Mouse (Mus musculus) forebrain, embryonic 15.5 days (tissue): ENCODE results near the gene Shisa4. TPM values are rescaled to one million over a fixed set of nuclear protein-coding genes. Genes with fewer than 3 reads are reported as not detected.
"Not testable (repeated sequence)": the region's sequence is repeated elsewhere in the genome, so short reads cannot be mapped to it uniquely, and the experiment has no call there.

Source experiments
- ATAC-seq: fragments of 200-750 bp; cut with Nextera tagmentation; replicated peaks from 2 replicates; pipeline ENCODE4 v1.8.0; 2017; ENCODE audit warnings: mild to moderate bottlenecking, moderate TSS enrichment, moderate library complexity
- H3K27ac ChIP-seq: fragments of 300-500 bp; sonication (generic); replicated peaks from 2 replicates; pipeline ENCODE4 v1.5.1; 2015; ENCODE audit warnings: mild to moderate bottlenecking, inconsistent platforms
- H3K27me3 ChIP-seq: fragments of 300-500 bp; sonication (generic); 2 replicates; pipeline ENCODE4 v1.6.1; 2015; ENCODE audit warnings: inconsistent platforms
- H3K36me3 ChIP-seq: fragments of 300-500 bp; sonication (generic); 2 replicates; pipeline ENCODE4 v1.6.1; 2015; ENCODE audit warnings: mild to moderate bottlenecking, inconsistent platforms
- H3K4me1 ChIP-seq: fragments of 300-500 bp; sonication (generic); 2 replicates; pipeline ENCODE4 v1.6.1; 2015; ENCODE audit warnings: inconsistent platforms
- H3K4me2 ChIP-seq: fragments of 300-500 bp; sonication (generic); replicated peaks from 2 replicates; pipeline ENCODE4 v1.6.1; 2015; ENCODE audit warnings: mild to moderate bottlenecking, inconsistent platforms
- H3K4me3 ChIP-seq: fragments of 300-500 bp; sonication (generic); 2 replicates; pipeline ENCODE4 v1.5.1; 2015; ENCODE audit warnings: mild to moderate bottlenecking, inconsistent platforms
- H3K9ac ChIP-seq: fragments of 300-500 bp; sonication (generic); replicated peaks from 2 replicates; pipeline ENCODE4 v1.6.1; 2015; ENCODE audit warnings: mild to moderate bottlenecking, inconsistent platforms
- H3K9me3 ChIP-seq: fragments of 300-500 bp; sonication (generic); 2 replicates; pipeline ENCODE4 v1.6.1; 2016; ENCODE audit warnings: inconsistent platforms
- WGBS: fragments of 180-500 bp; shearing (Covaris S2); methylation state at CpG from one replicate; pipeline ENCODE4 v1.1.7; 2015; ENCODE audit warnings: mixed read lengths; 5-methylcytosine and 5-hydroxymethylcytosine counted together
- polyA plus RNA-seq: library from polyadenylated mRNA; unstranded; fragments of >200 nt; fragmentation: Nextera tagmentation; extraction: Ambion mirVana; gene quantifications from 2 replicates; pipeline ENCODE4 v1.2.1, GENCODE M21; 2015

The Shisa4 gene
- 94.3 and 104 TPM in 2 replicates for polyA plus RNA-seq

GRCm38 (mm10) chr1:135374868-135375581, at the start of gene Shisa4:
Gene Shisa4, minus strand, starts transcription at chr1:135375237.
- Histone ChIP-seq H3K4me1 (peaks cover 33% of the 10 kb centered on the region), H3K9ac (peak within 1 kb of the TSS; percentile 79), H3K27ac (peak within 1 kb of the TSS; percentile 31), H3K27me3 (no peaks in the 10 kb centered on the region), H3K36me3 (no peaks in the 10 kb centered on the region), H3K4me3 (peak within 1 kb of the TSS; percentile 56), H3K9me3 (no peaks in the 10 kb centered on the region), H3K4me2 (peak within 1 kb of the TSS; percentile 67)
- WGBS, result 1% methylated on average over 36 of the region's 38 CpGs
- peak; percentile 90 for ATAC-seq

GRCm38 (mm10) chr1:135422772-135423171, 47.7 kb upstream of the Shisa4 start:
- no peaks in the 10 kb centered on the region for H3K9me3 ChIP-seq
- H3K4me1 ChIP-seq, result peaks cover 10% of the 10 kb centered on the region
- H3K36me3 ChIP-seq, result peaks cover 49% of the 10 kb centered on the region
- no peaks in the 10 kb centered on the region for H3K27me3 ChIP-seq
- no peak overlapping the region for H3K4me3 ChIP-seq
- H3K9ac ChIP-seq, result no peak overlapping the region
- no peak overlapping the region for H3K4me2 ChIP-seq
- 95% methylated on average over 6 of the region's 6 CpGs for WGBS
- no peak overlapping the region for H3K27ac ChIP-seq
- no peak for ATAC-seq

GRCm38 (mm10) chr1:135413996-135414395, 39.0 kb upstream of the Shisa4 start:
- Histone ChIP-seq H3K9ac (no peak overlapping the region), H3K4me3 (no peak overlapping the region), H3K4me1 (no peaks in the 10 kb centered on the region), H3K36me3 (peaks cover 90% of the 10 kb centered on the region), H3K27me3 (no peaks in the 10 kb centered on the region), H3K9me3 (no peaks in the 10 kb centered on the region), H3K4me2 (no peak overlapping the region), H3K27ac (no peak overlapping the region)
- ATAC-seq, result no peak

GRCm38 (mm10) chr1:135412130-135412529, 37.1 kb upstream of the Shisa4 start:
- 90% methylated on average over 4 of the region's 4 CpGs for WGBS
- Histone ChIP-seq H3K27me3 (no peaks in the 10 kb centered on the region), H3K4me1 (no peaks in the 10 kb centered on the region), H3K27ac (no peak overlapping the region), H3K9ac (no peak overlapping the region), H3K9me3 (no peaks in the 10 kb centered on the region), H3K36me3 (peaks cover 90% of the 10 kb centered on the region), H3K4me2 (no peak overlapping the region), H3K4me3 (no peak overlapping the region)
- no peak for ATAC-seq

- H3K27ac ChIP-seq, result no peak overlapping the region
- H3K9me3 ChIP-seq, result no peaks in the 10 kb centered on the region
- no peak overlapping the region for H3K9ac ChIP-seq
- no peak overlapping the region for H3K4me2 ChIP-seq
- no peaks in the 10 kb centered on the region for H3K4me1 ChIP-seq
- no peaks in the 10 kb centered on the region for H3K27me3 ChIP-seq
- H3K4me3 ChIP-seq, result no peak overlapping the region
- 71% methylated on average over 2 of the region's 2 CpGs for WGBS
- H3K36me3 ChIP-seq, result peaks cover 89% of the 10 kb centered on the region
- ATAC-seq, result no peak
Measured at GRCm38 (mm10) chr1:135410967-135411366, 35.9 kb upstream of the Shisa4 start.

- WGBS, result 97% methylated on average over 4 of the region's 4 CpGs
- no peaks in the 10 kb centered on the region for H3K27me3 ChIP-seq
- no peak overlapping the region for H3K4me2 ChIP-seq
- H3K27ac ChIP-seq, result no peak overlapping the region
- no peaks in the 10 kb centered on the region for H3K9me3 ChIP-seq
- H3K36me3 ChIP-seq, result peaks cover 89% of the 10 kb centered on the region
- no peak for ATAC-seq
- H3K9ac ChIP-seq, result no peak overlapping the region
- H3K4me1 ChIP-seq, result no peaks in the 10 kb centered on the region
- H3K4me3 ChIP-seq, result no peak overlapping the region
Measured at GRCm38 (mm10) chr1:135408973-135409372, 33.9 kb upstream of the Shisa4 start.

GRCm38 (mm10) chr1:135405356-135405755, 30.3 kb upstream of the Shisa4 start:
- Histone ChIP-seq H3K27me3 (no peaks in the 10 kb centered on the region), H3K4me1 (no peaks in the 10 kb centered on the region), H3K9ac (no peak overlapping the region), H3K4me2 (no peak overlapping the region), H3K36me3 (peaks cover 91% of the 10 kb centered on the region), H3K9me3 (no peaks in the 10 kb centered on the region), H3K27ac (no peak overlapping the region), H3K4me3 (no peak overlapping the region)
- WGBS, result 70% methylated on average over 7 of the region's 7 CpGs
- no peak for ATAC-seq

- Histone ChIP-seq H3K9ac (no peak overlapping the region), H3K4me3 (no peak overlapping the region), H3K27ac (no peak overlapping the region), H3K9me3 (no peaks in the 10 kb centered on the region), H3K4me2 (no peak overlapping the region), H3K36me3 (peaks cover 86% of the 10 kb centered on the region), H3K4me1 (no peaks in the 10 kb centered on the region), H3K27me3 (no peaks in the 10 kb centered on the region)
- no peak for ATAC-seq
- 95% methylated on average over 3 of the region's 3 CpGs for WGBS
Measured at GRCm38 (mm10) chr1:135401452-135402110, 26.5 kb upstream of the Shisa4 start.

- no peak overlapping the region for H3K27ac ChIP-seq
- H3K4me3 ChIP-seq, result no peak overlapping the region
- no peak overlapping the region for H3K9ac ChIP-seq
- H3K4me2 ChIP-seq, result no peak overlapping the region
- H3K9me3 ChIP-seq, result no peaks in the 10 kb centered on the region
- no peak for ATAC-seq
- H3K27me3 ChIP-seq, result no peaks in the 10 kb centered on the region
- H3K36me3 ChIP-seq, result peaks cover 82% of the 10 kb centered on the region
- H3K4me1 ChIP-seq, result no peaks in the 10 kb centered on the region
- 97% methylated on average over 5 of the region's 5 CpGs for WGBS
Measured at GRCm38 (mm10) chr1:135399466-135399865, 24.4 kb upstream of the Shisa4 start.

- H3K27me3 ChIP-seq, result no peaks in the 10 kb centered on the region
- ATAC-seq, result no peak
- no peak overlapping the region for H3K4me2 ChIP-seq
- H3K9ac ChIP-seq, result no peak overlapping the region
- H3K27ac ChIP-seq, result no peak overlapping the region
- 86% methylated on average over 9 of the region's 9 CpGs for WGBS
- peaks cover 77% of the 10 kb centered on the region for H3K36me3 ChIP-seq
- H3K9me3 ChIP-seq, result no peaks in the 10 kb centered on the region
- peaks cover 7% of the 10 kb centered on the region for H3K4me1 ChIP-seq
- no peak overlapping the region for H3K4me3 ChIP-seq
Measured at GRCm38 (mm10) chr1:135385161-135385560, 10.1 kb upstream of the Shisa4 start.

- Histone ChIP-seq H3K4me2 (no peak overlapping the region), H3K9ac (no peak overlapping the region), H3K36me3 (peaks cover 69% of the 10 kb centered on the region), H3K4me3 (no peak overlapping the region), H3K27me3 (no peaks in the 10 kb centered on the region), H3K4me1 (peaks cover 7% of the 10 kb centered on the region), H3K27ac (no peak overlapping the region), H3K9me3 (no peaks in the 10 kb centered on the region)
- ATAC-seq, result no peak
- 92% methylated on average over 5 of the region's 5 CpGs for WGBS
Measured at GRCm38 (mm10) chr1:135384171-135384570, 9.1 kb upstream of the Shisa4 start.

- not testable (repeated sequence) for H3K4me3 ChIP-seq, H3K9me3 ChIP-seq, H3K4me1 ChIP-seq, H3K9ac ChIP-seq, ATAC-seq, H3K27me3 ChIP-seq, H3K4me2 ChIP-seq
- Histone ChIP-seq H3K27ac (0 out of 2 replicates have a peak overlapping the region, but pooled peaks have one; percentile 27), H3K36me3 (peaks cover 45% of the 10 kb centered on the region)
- 66% methylated on average over 6 of the region's 6 CpGs for WGBS
Measured at GRCm38 (mm10) chr1:135381560-135381959, 6.5 kb upstream of the Shisa4 start.
